Mouse (Mus musculus) heart, postnatal 0 days (tissue): ENCODE measurements around the gene Clstn3. TPM values are rescaled to one million over a fixed set of nuclear protein-coding genes. Genes with fewer than 3 reads are reported as not detected.

ENCODE experiments used
- ATAC-seq: fragments of 200-750 bp; cut with Nextera tagmentation; 2 replicates; pipeline ENCODE4 v1.8.0; 2017; ENCODE audit warnings: low read depth, moderate number of reproducible peaks, moderate library complexity; ENCODE audit not compliant: insufficient read depth
- DNase-seq: peaks from one replicate; pipeline ENCODE4 v3.0.0-alpha.2; 2016; ENCODE audit warnings: low spot score
- H3K27ac ChIP-seq: fragments of 300-500 bp; sonication (generic); 2 replicates; pipeline ENCODE4 v1.5.1; 2014; ENCODE audit warnings: low read depth, mild to moderate bottlenecking
- H3K27me3 ChIP-seq: fragments of 300-500 bp; sonication (generic); 2 replicates; pipeline ENCODE4 v1.6.1; 2014; ENCODE audit warnings: low read length, mixed read lengths; ENCODE audit not compliant: control insufficient read depth, insufficient read depth
- H3K36me3 ChIP-seq: fragments of 300-500 bp; sonication (generic); replicated peaks from 2 replicates; pipeline ENCODE4 v1.6.1; 2014; ENCODE audit warnings: low read length, mixed read lengths; ENCODE audit not compliant: control insufficient read depth, insufficient read depth
- H3K4me1 ChIP-seq: fragments of 300-500 bp; sonication (generic); 2 replicates; pipeline ENCODE4 v1.6.1; 2014; ENCODE audit warnings: antibody characterized with exemption; ENCODE audit not compliant: control insufficient read depth, insufficient read depth
- H3K4me2 ChIP-seq: fragments of 300-500 bp; sonication (generic); 2 replicates; pipeline ENCODE4 v1.6.1; 2014; ENCODE audit warnings: low read depth, mild to moderate bottlenecking, low read length, moderate library complexity
- H3K4me3 ChIP-seq: fragments of 300-500 bp; sonication (generic); 2 replicates; pipeline ENCODE4 v1.5.1; 2014; ENCODE audit warnings: low read depth, low read length
- H3K9ac ChIP-seq: fragments of 300-500 bp; sonication (generic); replicated peaks from 2 replicates; pipeline ENCODE4 v1.6.1; 2014; ENCODE audit warnings: low read depth, low read length, mixed read lengths
- H3K9me3 ChIP-seq: fragments of 300-500 bp; sonication (generic); replicated peaks from 2 replicates; pipeline ENCODE4 v1.6.1; 2016; ENCODE audit warnings: low read length; ENCODE audit not compliant: control insufficient read depth
- CTCF ChIP-seq: IDR thresholded peaks from 2 replicates; pipeline ENCODE4 v1.5.1; 2016; ENCODE audit warnings: antibody characterized with exemption, control low read depth, low read depth
- EP300 ChIP-seq: IDR thresholded peaks from 2 replicates; pipeline ENCODE4 v1.6.1; 2016; ENCODE audit warnings: antibody characterized with exemption, low read depth
- WGBS: fragments of 180-500 bp; shearing (Covaris S2); extraction: QIAGEN DNeasy Blood & Tissue Kit; methylation state at CpG from one replicate; pipeline ENCODE4 v1.1.7; 2014; 5-methylcytosine and 5-hydroxymethylcytosine counted together
- polyA plus RNA-seq: library from polyadenylated mRNA; unstranded; fragments of >200 nt; fragmentation: Nextera tagmentation; extraction: Ambion mirVana; gene quantifications from 2 replicates; pipeline ENCODE4 v1.2.1, GENCODE M21; 2015
- total RNA-seq: library from RNA; depleted of rRNA; stranded (reverse); fragments of >200 nt; gene quantifications from 2 replicates; pipeline ENCODE4 v1.2.3, GENCODE M21; 2014; ENCODE audit warnings: low replicate concordance

Gene Clstn3
- total and polyA plus RNA-seq, 2 experiments from 2014 or later: 0.16 to 0.84 TPM

- Histone ChIP-seq H3K4me2 (no peak overlapping the region), H3K4me3 (no peak overlapping the region), H3K27me3 (no peaks in the 10 kb centered on the region), H3K27ac (no peak overlapping the region), H3K4me1 (no peaks in the 10 kb centered on the region), H3K9me3 (no peaks in the 10 kb centered on the region), H3K36me3 (no peaks in the 10 kb centered on the region), H3K9ac (no peak overlapping the region)
- WGBS: 71% methylated on average over 6 of the region's 6 CpGs
- DNase-seq: no peak
- ATAC-seq: no peak
- TF ChIP-seq CTCF: no peak
- TF ChIP-seq EP300: no peak
Measured at GRCm38 (mm10) chr6:124506991-124507390, 42.4 kb upstream of the Clstn3 start.

- TF ChIP-seq EP300: no peak
- no peak for TF ChIP-seq CTCF
- ATAC-seq (no peak), DNase-seq (no peak)
- Histone ChIP-seq H3K4me3 (no peak overlapping the region), H3K9me3 (no peaks in the 10 kb centered on the region), H3K27ac (no peak overlapping the region), H3K9ac (no peak overlapping the region), H3K4me2 (no peak overlapping the region), H3K27me3 (no peaks in the 10 kb centered on the region), H3K4me1 (no peaks in the 10 kb centered on the region), H3K36me3 (no peaks in the 10 kb centered on the region)
- 60% methylated on average over 4 of the region's 4 CpGs for WGBS
Measured at GRCm38 (mm10) chr6:124505028-124505427, 40.4 kb upstream of the Clstn3 start.

DNA sequence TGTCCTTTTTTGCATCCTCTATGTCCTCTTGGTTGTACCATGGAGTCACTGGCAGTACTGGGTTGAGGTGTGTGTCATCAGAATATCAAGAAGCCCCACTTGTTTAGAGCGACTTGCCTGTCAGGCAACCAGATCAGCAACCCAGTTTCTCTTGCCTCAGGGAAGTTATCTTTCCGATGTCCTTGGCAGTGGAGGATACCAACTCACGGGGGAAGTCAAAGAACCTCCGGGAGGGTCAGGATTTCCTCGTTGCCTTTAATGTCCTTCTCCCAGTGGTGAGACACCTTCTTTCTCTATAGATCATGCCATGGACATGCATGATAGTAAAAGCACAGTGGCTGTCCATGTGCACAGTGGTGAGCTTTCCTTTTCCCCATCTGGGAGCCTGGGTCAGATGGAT lies 37.4 kb upstream of the Clstn3 start:
- ATAC-seq: no peak
- no peak for TF ChIP-seq EP300
- no peak for TF ChIP-seq CTCF
- no peak overlapping the region for H3K27ac ChIP-seq
- H3K27me3 ChIP-seq: no peaks in the 10 kb centered on the region
- no peak for DNase-seq
- no peaks in the 10 kb centered on the region for H3K36me3 ChIP-seq
- H3K9ac ChIP-seq: no peak overlapping the region
- no peak overlapping the region for H3K4me3 ChIP-seq
- no peak overlapping the region for H3K4me2 ChIP-seq
- WGBS: 66% methylated on average over 5 of the region's 5 CpGs
- no peaks in the 10 kb centered on the region for H3K4me1 ChIP-seq
- H3K9me3 ChIP-seq: no peaks in the 10 kb centered on the region

- Histone ChIP-seq H3K36me3 (no peaks in the 10 kb centered on the region), H3K9ac (no peak overlapping the region), H3K27me3 (no peaks in the 10 kb centered on the region), H3K4me1 (no peaks in the 10 kb centered on the region), H3K4me2 (no peak overlapping the region), H3K4me3 (no peak overlapping the region), H3K9me3 (no peaks in the 10 kb centered on the region), H3K27ac (no peak overlapping the region)
- 73% methylated on average over 4 of the region's 4 CpGs for WGBS
- ATAC-seq (no peak), DNase-seq (no peak)
- TF ChIP-seq EP300 (no peak), CTCF (no peak)
Measured at GRCm38 (mm10) chr6:124501473-124501872, 36.9 kb upstream of the Clstn3 start.

DNA sequence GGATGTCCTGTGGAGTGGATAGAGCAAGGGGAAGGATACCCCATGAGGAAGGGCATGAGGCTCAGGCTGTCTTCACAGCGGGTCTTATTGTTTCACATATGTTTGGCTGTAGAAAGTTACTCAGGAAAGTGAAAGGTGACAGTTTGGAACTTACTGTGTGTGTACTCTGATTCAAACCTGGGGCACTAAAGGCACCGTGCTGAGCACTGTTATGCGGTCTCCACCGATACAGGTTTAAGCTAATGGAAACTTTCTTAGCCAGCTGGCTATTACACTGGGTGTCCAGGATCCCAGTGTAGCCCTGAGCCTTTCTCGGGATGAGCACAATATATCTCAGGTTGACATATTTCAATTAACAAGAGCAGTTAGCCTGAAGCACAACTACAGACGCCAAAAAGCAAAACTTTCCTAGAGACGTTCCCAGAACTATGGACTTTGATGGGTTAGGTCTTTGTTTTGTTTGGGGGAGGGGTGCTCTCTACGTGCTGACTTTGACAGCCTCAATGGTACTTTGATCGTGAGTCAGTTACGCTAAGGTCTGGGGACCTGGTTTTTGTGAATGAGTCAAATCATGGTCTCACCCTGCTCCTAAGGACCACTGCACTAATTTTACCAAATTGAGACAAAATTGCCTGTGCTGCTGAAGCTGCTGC lies 35.4 kb upstream of the Clstn3 start:
- Histone ChIP-seq H3K4me1 (no peaks in the 10 kb centered on the region), H3K27ac (no peak overlapping the region), H3K36me3 (no peaks in the 10 kb centered on the region), H3K4me3 (no peak overlapping the region), H3K4me2 (no peak overlapping the region), H3K9me3 (no peaks in the 10 kb centered on the region), H3K27me3 (no peaks in the 10 kb centered on the region), H3K9ac (no peak overlapping the region)
- DNase-seq (no peak), ATAC-seq (no peak)
- WGBS: 51% methylated on average over 10 of the region's 10 CpGs
- TF ChIP-seq EP300: no peak
- no peak for TF ChIP-seq CTCF

- Histone ChIP-seq H3K4me3 (no peak overlapping the region), H3K27me3 (no peaks in the 10 kb centered on the region), H3K4me2 (no peak overlapping the region), H3K36me3 (no peaks in the 10 kb centered on the region), H3K9ac (no peak overlapping the region), H3K9me3 (no peaks in the 10 kb centered on the region), H3K4me1 (no peaks in the 10 kb centered on the region), H3K27ac (no peak overlapping the region)
- WGBS: 80% methylated on average over 5 of the region's 5 CpGs
- no peak for ATAC-seq
- TF ChIP-seq EP300 (no peak), CTCF (no peak)
- DNase-seq: no peak
Measured at GRCm38 (mm10) chr6:124496054-124496453, 31.5 kb upstream of the Clstn3 start.
